Mouse (Mus musculus) embryonic facial prominence, embryonic 12.5 days (tissue): Measurements from ENCODE around the gene Ppil2. TPM values are rescaled to one million over a fixed set of nuclear protein-coding genes. Genes with fewer than 3 reads are reported as not detected.

Source experiments
- ATAC-seq: fragments of 200-750 bp; cut with Nextera tagmentation; 2 replicates; pipeline ENCODE4 v1.8.0; 2017; ENCODE audit not compliant: insufficient number of reproducible peaks, insufficient read depth, low FRiP score, low TSS enrichment
- H3K27ac ChIP-seq: fragments of 300-500 bp; sonication (generic); 2 replicates; pipeline ENCODE4 v1.5.1; 2016; ENCODE audit warnings: mild to moderate bottlenecking
- H3K27me3 ChIP-seq: fragments of 300-500 bp; sonication (generic); 2 replicates; pipeline ENCODE4 v1.6.1; 2016; ENCODE audit warnings: mild to moderate bottlenecking, moderate library complexity
- H3K36me3 ChIP-seq: fragments of 300-500 bp; sonication (generic); 2 replicates; pipeline ENCODE4 v1.6.1; 2016; ENCODE audit warnings: mild to moderate bottlenecking
- H3K4me1 ChIP-seq: fragments of 300-500 bp; sonication (generic); 2 replicates; pipeline ENCODE4 v1.6.1; 2016
- H3K4me2 ChIP-seq: fragments of 300-500 bp; sonication (generic); replicated peaks from 2 replicates; pipeline ENCODE4 v1.6.1; 2016; ENCODE audit warnings: mild to moderate bottlenecking, moderate library complexity
- H3K4me3 ChIP-seq: fragments of 300-500 bp; sonication (generic); 2 replicates; pipeline ENCODE4 v1.5.1; 2016; ENCODE audit warnings: mild to moderate bottlenecking
- H3K9ac ChIP-seq: fragments of 300-500 bp; sonication (generic); 2 replicates; pipeline ENCODE4 v1.6.1; 2016; ENCODE audit warnings: mild to moderate bottlenecking, moderate library complexity
- H3K9me3 ChIP-seq: fragments of 300-500 bp; sonication (generic); 2 replicates; pipeline ENCODE4 v1.6.1; 2016; ENCODE audit warnings: mild to moderate bottlenecking, moderate library complexity
- WGBS: fragments of 180-500 bp; shearing (Covaris S2); methylation state at CpG from one replicate; pipeline ENCODE4 v1.1.7; 2016; 5-methylcytosine and 5-hydroxymethylcytosine counted together
- microRNA counts: library from miRNA; unstranded; fragments of <30 nt; microRNA quantifications from one replicate; lab custom pipeline; 2017
- microRNA-seq: library from miRNA; unstranded; fragments of <30 nt; microRNA quantifications from one replicate; pipeline ENCODE4, GENCODE M21; 2017
- polyA plus RNA-seq: library from polyadenylated mRNA; unstranded; fragments of >200 nt; fragmentation: Nextera tagmentation; extraction: Ambion mirVana; gene quantifications from 2 replicates; pipeline ENCODE4 v1.2.1, GENCODE M21; 2016

Ppil2 gene
- polyA plus RNA-seq, 1 experiment from 2014 or later = 150 TPM

DNA sequence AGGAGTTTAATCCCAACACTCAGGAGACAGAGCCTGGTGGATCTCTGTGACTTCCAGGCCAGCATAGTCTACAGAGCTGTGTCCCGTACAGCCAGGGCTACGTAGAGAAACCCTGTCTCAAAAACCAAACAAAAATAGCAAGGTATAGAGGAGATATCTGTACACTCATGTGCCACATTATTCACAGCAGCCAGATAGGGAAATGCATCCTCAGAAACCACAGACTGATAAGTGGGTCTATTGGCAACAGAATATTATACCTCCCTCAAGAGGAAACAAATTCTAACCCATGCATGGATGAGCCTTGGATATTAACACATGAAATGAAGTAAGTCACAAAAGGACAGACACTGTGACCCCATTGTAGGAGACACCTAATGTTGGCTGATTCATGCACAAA lies 43.5 kb downstream of the Ppil2 start:
- H3K9me3 ChIP-seq = no peaks in the 10 kb centered on the region
- H3K4me2 ChIP-seq = no peak overlapping the region
- H3K36me3 ChIP-seq = no peaks in the 10 kb centered on the region
- ATAC-seq = no peak
- peaks cover 10% of the 10 kb centered on the region for H3K4me1 ChIP-seq
- H3K9ac ChIP-seq = no peak overlapping the region
- no peak overlapping the region for H3K27ac ChIP-seq
- H3K27me3 ChIP-seq = no peaks in the 10 kb centered on the region
- no peak overlapping the region for H3K4me3 ChIP-seq
- 91% methylated on average over 2 of the region's 2 CpGs for WGBS

DNA sequence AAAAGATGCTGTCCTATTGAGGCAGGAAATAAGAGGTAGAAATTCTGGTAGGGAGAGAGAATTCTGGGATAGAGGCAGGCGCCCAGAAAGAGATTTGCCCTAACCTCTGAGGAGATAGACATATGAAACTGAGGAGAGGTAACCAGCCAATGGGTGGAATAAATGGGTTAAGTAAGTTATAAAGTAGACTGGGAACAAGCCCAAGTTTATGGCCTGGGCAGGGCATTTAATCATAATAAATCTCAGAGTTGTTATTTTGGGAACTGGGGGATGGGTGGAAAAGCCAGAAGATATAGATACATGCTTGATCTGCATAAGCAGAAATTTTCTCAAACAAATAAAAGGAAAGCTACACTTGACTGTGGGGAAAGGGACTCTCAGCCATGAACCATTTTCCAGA lies 48.7 kb downstream of the Ppil2 start:
- Histone ChIP-seq H3K27ac (no peak overlapping the region), H3K4me3 (no peak overlapping the region), H3K27me3 (no peaks in the 10 kb centered on the region), H3K4me2 (no peak overlapping the region), H3K4me1 (no peaks in the 10 kb centered on the region), H3K9me3 (no peaks in the 10 kb centered on the region), H3K9ac (no peak overlapping the region), H3K36me3 (no peaks in the 10 kb centered on the region)
- 73% methylated on average over 1 of the region's 1 CpGs for WGBS
- ATAC-seq = no peak

DNA sequence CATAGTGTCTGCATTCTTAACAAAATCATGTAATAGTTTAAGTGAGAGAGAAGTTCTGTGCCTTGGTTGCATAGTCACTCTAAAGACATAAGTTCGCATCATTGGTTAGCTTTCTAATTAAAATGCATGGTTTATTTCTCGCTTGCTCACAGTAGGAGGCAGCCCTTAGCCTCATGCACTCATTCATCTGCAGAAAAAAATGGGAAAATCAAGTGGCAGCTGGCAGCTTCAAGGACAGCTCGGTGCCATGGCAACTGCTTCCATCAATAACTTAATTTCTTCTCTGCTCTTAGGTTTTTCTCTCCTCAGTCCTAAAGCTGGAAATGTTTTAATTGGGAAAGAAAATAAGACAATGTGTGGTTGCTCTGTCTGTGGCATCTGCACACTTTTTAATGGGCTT lies 55.5 kb downstream of the Ppil2 start:
- Histone ChIP-seq H3K9me3 (no peaks in the 10 kb centered on the region), H3K4me2 (no peak overlapping the region), H3K9ac (no peak overlapping the region), H3K4me1 (no peaks in the 10 kb centered on the region), H3K27ac (no peak overlapping the region), H3K4me3 (no peak overlapping the region), H3K27me3 (no peaks in the 10 kb centered on the region), H3K36me3 (no peaks in the 10 kb centered on the region)
- ATAC-seq = no peak
- WGBS = 82% methylated on average over 3 of the region's 3 CpGs

DNA sequence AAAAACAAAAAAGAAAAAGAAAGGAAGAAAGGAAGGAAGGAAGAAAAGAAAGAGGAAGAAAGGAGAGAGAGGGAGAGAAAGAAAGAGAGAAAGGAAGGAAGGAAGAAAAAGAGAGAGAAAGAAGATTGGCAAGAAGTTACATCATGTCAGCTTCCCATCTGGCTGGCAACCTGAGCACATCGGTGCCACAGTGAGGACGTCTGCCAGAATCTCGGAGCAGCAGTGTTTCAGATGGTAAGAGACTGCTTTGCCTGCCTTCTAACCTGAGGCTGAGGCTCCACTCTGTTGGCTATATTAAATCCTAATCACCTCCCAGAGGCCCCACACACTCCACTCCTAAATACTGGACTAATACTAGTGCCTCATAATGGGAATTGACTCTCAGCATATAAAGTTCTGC lies 57.2 kb downstream of the Ppil2 start:
- ATAC-seq = no peak

DNA sequence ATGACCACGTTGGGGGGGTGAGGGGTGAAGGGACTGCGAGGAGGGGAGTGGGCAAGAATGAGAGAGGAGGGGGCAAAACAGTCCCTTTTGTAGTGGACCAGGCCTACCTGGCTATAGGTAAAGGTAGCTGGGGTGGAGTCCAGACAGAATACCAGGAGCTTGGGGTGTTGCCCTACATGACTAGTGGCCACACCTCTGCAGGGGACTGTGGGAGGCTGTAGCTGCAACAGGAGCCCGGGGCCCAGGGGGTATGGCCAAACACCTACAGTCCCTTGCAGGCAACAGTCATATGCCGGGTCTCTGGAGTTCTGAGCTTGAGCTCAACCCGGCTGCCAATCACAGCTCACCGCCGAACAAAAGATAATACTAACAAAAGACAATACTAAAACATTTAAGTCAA lies 59.0 kb downstream of the Ppil2 start:
- H3K4me2 ChIP-seq = no peak overlapping the region
- H3K9me3 ChIP-seq = no peaks in the 10 kb centered on the region
- H3K27me3 ChIP-seq = no peaks in the 10 kb centered on the region
- WGBS = 80% methylated on average over 7 of the region's 7 CpGs
- no peaks in the 10 kb centered on the region for H3K4me1 ChIP-seq
- peaks cover 24% of the 10 kb centered on the region for H3K36me3 ChIP-seq
- H3K9ac ChIP-seq = no peak overlapping the region
- no peak for ATAC-seq
- H3K4me3 ChIP-seq = no peak overlapping the region
- no peak overlapping the region for H3K27ac ChIP-seq

More for the DNA sequence above, 57.2 kb downstream of the Ppil2 start:
- Histone ChIP-seq H3K9me3 (no peaks in the 10 kb centered on the region), H3K4me2 (no peak overlapping the region), H3K36me3 (peaks cover 8% of the 10 kb centered on the region), H3K9ac (no peak overlapping the region), H3K4me1 (no peaks in the 10 kb centered on the region), H3K27ac (no peak overlapping the region), H3K27me3 (no peaks in the 10 kb centered on the region), H3K4me3 (no peak overlapping the region)
- WGBS = 91% methylated on average over 3 of the region's 3 CpGs

DNA sequence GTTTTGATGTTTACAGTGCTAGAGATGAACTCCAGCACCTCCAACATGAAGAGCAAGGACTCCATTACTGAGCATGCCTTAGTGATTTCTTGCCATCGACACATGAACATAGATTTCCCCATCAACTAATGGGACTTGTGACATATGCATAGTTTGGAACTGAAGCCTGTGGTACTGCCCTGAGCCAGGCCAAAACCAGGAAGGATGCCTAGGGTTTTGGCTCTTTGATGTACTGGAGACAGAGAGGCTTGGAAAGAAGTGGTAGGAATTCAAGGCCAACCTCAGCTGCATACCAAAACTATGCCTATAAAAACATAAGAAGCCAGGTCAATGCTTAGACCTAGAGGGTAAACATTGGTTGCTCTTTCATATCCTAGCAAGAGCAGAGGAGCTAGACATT lies 61.2 kb downstream of the Ppil2 start:
- Histone ChIP-seq H3K4me2 (no peak overlapping the region), H3K9ac (no peak overlapping the region), H3K4me3 (no peak overlapping the region), H3K27me3 (no peaks in the 10 kb centered on the region), H3K9me3 (no peaks in the 10 kb centered on the region), H3K4me1 (no peaks in the 10 kb centered on the region), H3K36me3 (peaks cover 26% of the 10 kb centered on the region), H3K27ac (no peak overlapping the region)
- ATAC-seq = no peak
- 93% methylated on average over 1 of the region's 1 CpGs for WGBS

DNA sequence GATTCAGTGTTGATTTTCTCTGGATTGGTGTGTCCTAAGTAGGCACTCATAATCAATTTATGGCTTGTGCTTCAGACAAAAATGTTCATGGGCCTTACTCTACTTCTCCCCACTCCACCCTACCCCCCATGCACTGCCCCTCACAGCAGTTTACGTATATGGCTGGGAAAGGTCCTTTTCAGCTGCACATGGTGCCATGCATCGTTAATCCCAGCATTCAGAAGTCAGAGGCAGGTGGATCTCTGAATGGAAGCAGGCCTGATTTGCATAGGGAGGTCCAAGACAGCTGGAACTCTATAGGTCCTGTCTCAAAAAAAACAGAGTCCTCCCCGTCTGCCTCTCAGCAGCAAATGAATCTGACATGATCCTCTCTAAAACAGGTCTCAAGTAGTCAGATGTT lies 65.8 kb downstream of the Ppil2 start:
- Histone ChIP-seq H3K9me3 (no peaks in the 10 kb centered on the region), H3K9ac (no peak overlapping the region), H3K4me2 (no peak overlapping the region), H3K4me3 (no peak overlapping the region), H3K36me3 (peaks cover 66% of the 10 kb centered on the region), H3K27ac (no peak overlapping the region), H3K4me1 (no peaks in the 10 kb centered on the region), H3K27me3 (no peaks in the 10 kb centered on the region)
- WGBS = 78% methylated on average over 3 of the region's 3 CpGs
- no peak for ATAC-seq

DNA sequence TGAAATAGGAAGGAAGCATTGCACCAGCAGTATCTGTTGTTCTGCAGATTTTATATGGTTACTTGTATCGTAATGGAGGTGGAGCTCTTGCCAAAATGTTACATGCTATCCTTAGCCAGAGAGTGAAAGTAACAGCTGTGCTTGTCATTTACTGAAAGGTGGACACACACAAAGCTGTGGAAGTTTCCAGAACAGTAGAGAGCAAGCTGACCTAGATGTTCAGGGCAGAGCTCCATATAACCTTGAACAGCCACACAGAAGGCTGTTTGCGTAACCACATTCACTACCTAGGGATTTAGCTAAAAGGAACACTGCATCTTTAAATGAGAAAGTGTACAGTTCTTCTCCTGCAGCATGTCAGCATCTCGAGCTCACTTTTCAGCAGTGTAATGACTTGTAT lies 66.7 kb downstream of the Ppil2 start:
- Histone ChIP-seq H3K36me3 (peaks cover 70% of the 10 kb centered on the region), H3K27ac (no peak overlapping the region), H3K4me3 (no peak overlapping the region), H3K9ac (no peak overlapping the region), H3K4me2 (no peak overlapping the region), H3K9me3 (no peaks in the 10 kb centered on the region), H3K4me1 (no peaks in the 10 kb centered on the region), H3K27me3 (no peaks in the 10 kb centered on the region)
- 90% methylated on average over 3 of the region's 3 CpGs for WGBS
- ATAC-seq = no peak

DNA sequence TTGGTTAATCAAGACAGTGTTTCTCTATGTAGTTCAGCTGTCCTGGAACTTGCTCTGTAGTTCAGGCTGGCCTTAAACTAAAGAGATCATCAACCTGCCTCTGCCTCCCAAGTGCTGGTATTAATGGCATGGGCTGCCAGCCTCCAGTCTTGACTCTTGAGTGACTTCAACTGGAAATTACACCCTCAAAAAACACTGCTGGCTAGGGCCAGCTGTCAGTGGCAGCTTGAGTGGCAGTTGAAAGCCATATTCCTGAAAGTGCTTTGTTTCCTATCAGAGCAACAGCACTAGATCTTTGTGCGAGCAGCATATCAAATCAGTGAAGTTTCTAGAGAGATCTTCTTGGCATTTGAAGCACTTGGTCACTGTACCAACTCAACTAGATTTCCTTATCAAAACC lies 69.6 kb downstream of the Ppil2 start:
- H3K4me3 ChIP-seq = no peak overlapping the region
- H3K9me3 ChIP-seq = no peaks in the 10 kb centered on the region
- H3K27ac ChIP-seq = no peak overlapping the region
- H3K4me2 ChIP-seq = no peak overlapping the region
- no peak overlapping the region for H3K9ac ChIP-seq
- H3K36me3 ChIP-seq = peaks cover 71% of the 10 kb centered on the region
- no peaks in the 10 kb centered on the region for H3K27me3 ChIP-seq
- WGBS = 95% methylated on average over 1 of the region's 1 CpGs
- ATAC-seq = no peak
- H3K4me1 ChIP-seq = no peaks in the 10 kb centered on the region

DNA sequence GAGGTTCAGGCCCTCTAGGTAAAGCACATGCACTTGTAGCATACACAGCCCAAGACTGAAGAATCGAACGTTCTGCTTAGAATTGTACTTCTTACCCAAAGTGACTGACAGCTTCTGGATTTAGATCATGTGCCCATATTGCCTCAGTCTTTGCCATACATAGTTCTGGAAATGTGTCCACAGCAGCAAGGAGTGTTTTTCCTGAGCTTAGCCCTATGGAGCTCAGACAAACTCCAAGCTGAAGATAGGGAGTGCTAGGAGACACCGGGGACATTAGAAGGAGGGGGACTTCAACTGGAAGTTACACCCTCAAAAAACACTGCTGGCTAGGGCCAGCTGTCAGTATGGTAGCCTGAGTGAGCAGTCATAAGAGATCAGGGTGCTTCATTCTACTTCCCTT lies 70.3 kb downstream of the Ppil2 start:
- Histone ChIP-seq H3K27ac (no peak overlapping the region), H3K36me3 (peaks cover 77% of the 10 kb centered on the region), H3K9ac (no peak overlapping the region), H3K4me1 (no peaks in the 10 kb centered on the region), H3K27me3 (no peaks in the 10 kb centered on the region), H3K9me3 (no peaks in the 10 kb centered on the region), H3K4me3 (no peak overlapping the region), H3K4me2 (no peak overlapping the region)
- no peak for ATAC-seq
- WGBS = 92% methylated on average over 3 of the region's 3 CpGs

MicroRNA genes within 50 kb of the gene (microRNA counts, 519-probe panel; counts per million panel counts)
- 5,699 counts per million, percentile 92 among the panel's probes with 10 or more counts for microRNA mmu-miR-130b (lab: Ali Mortazavi, UCI)
- microRNA mmu-miR-301b (lab: Ali Mortazavi, UCI) = 4,596 counts per million, percentile 83 among the panel's probes with 10 or more counts

Small RNA genes within 50 kb of the gene (microRNA-seq; reads per million reads assigned to microRNA genes)
- gene Mir130b = 8,955 reads per million, percentile 94 among the genes with 10 or more reads in this experiment
- 201 reads per million, percentile 62 among the genes with 10 or more reads in this experiment for gene Mir301b

Other genes with a start within 250 kb of the Ppil2 start
- gene Igll1, start 247.3 kb downstream of the Ppil2 start, polyA plus RNA-seq = not detected in 2 replicates
- 82.7 and 87.1 TPM in 2 replicates for gene Top3b, start 240.5 kb downstream of the Ppil2 start, polyA plus RNA-seq
- 1.7 and 2.3 TPM in 2 replicates for gene Vpreb1, start 240.4 kb downstream of the Ppil2 start, polyA plus RNA-seq
- gene Ppm1f, start 214.8 kb downstream of the Ppil2 start, polyA plus RNA-seq = 36.3 and 38.4 TPM in 2 replicates
- 142 and 146 TPM in 2 replicates for gene Mapk1, start 127.9 kb downstream of the Ppil2 start, polyA plus RNA-seq
- 80.4 and 84.0 TPM in 2 replicates for gene Ypel1, start 41.6 kb downstream of the Ppil2 start, polyA plus RNA-seq
- 81.0 and 85.5 TPM in 2 replicates for gene 2610318N02Rik, start 13.9 kb upstream of the Ppil2 start, polyA plus RNA-seq
- 64.2 and 70.0 TPM in 2 replicates for gene Sdf2l1, start 21.1 kb upstream of the Ppil2 start, polyA plus RNA-seq
- gene Ydjc, start 33.4 kb upstream of the Ppil2 start, polyA plus RNA-seq = 8.9 and 9.4 TPM in 2 replicates
- 0.61 and 1.1 TPM in 2 replicates for gene Ccdc116, start 36.0 kb upstream of the Ppil2 start, polyA plus RNA-seq
- gene Ube2l3, start 91.4 kb upstream of the Ppil2 start, polyA plus RNA-seq = 339 and 358 TPM in 2 replicates
- 0.46 and 0.52 TPM in 2 replicates for gene Rimbp3, start 97.3 kb upstream of the Ppil2 start, polyA plus RNA-seq
- gene Hic2, start 122.3 kb upstream of the Ppil2 start, polyA plus RNA-seq = 10.6 and 12.7 TPM in 2 replicates
- gene Tmem191c, start 164.8 kb upstream of the Ppil2 start, polyA plus RNA-seq = 15.0 TPM in 2 replicates
- gene Serpind1, start 220.1 kb upstream of the Ppil2 start, polyA plus RNA-seq = 0.39 and 0.51 TPM in 2 replicates